Mouse (Mus musculus) retina, embryonic 14.5 days (tissue): ENCODE results near the gene Mettl1.

Experiments
- DNase-seq: peaks from one replicate; pipeline ENCODE4 v3.0.0-alpha.2; 2015; ENCODE audit warnings: low spot score

Mettl1 gene

GRCm38 (mm10) chr10:127041274-127041766, at the start of gene Mettl1, which contains the start of gene Eef1akmt3:
Gene Mettl1, plus strand, starts transcription at chr10:127041414.
Gene Eef1akmt3, minus strand, starts transcription at chr10:127041513.
- DNase-seq: peak; percentile 52

GRCm38 (mm10) chr10:126991676-126992075, 49.5 kb upstream of the Mettl1 start:
- no peak for DNase-seq

- no peak for DNase-seq
Observed at GRCm38 (mm10) chr10:126993621-126994020, 47.6 kb upstream of the Mettl1 start.

- no peak for DNase-seq
Observed at GRCm38 (mm10) chr10:126997340-126998113, 43.7 kb upstream of the Mettl1 start.

- no peak for DNase-seq
Observed at GRCm38 (mm10) chr10:127000529-127000928, 40.7 kb upstream of the Mettl1 start, which contains the start of gene Avil. Gene Avil, plus strand, starts transcription at chr10:127000709.

- DNase-seq: no peak
Observed at GRCm38 (mm10) chr10:127001297-127001696, 39.9 kb upstream of the Mettl1 start.

GRCm38 (mm10) chr10:127002056-127002455, 39.2 kb upstream of the Mettl1 start:
- no peak for DNase-seq

- DNase-seq: no peak
Observed at GRCm38 (mm10) chr10:127002765-127003164, 38.4 kb upstream of the Mettl1 start.

- DNase-seq: no peak
Observed at GRCm38 (mm10) chr10:127003334-127003733, 37.9 kb upstream of the Mettl1 start.

GRCm38 (mm10) chr10:127003806-127004205, 37.4 kb upstream of the Mettl1 start:
- no peak for DNase-seq

GRCm38 (mm10) chr10:127016488-127016887, 24.7 kb upstream of the Mettl1 start:
- no peak for DNase-seq

GRCm38 (mm10) chr10:127017071-127017470, 24.1 kb upstream of the Mettl1 start:
- DNase-seq: no peak

- DNase-seq: no peak
Observed at GRCm38 (mm10) chr10:127018422-127018821, 22.8 kb upstream of the Mettl1 start.

GRCm38 (mm10) chr10:127030336-127031296, 10.6 kb upstream of the Mettl1 start, which contains the start of gene Tsfm:
Gene Tsfm, minus strand, starts transcription at chr10:127030840.
- DNase-seq: peak; percentile 94

GRCm38 (mm10) chr10:127033301-127033741, 7.9 kb upstream of the Mettl1 start:
- no peak for DNase-seq

- DNase-seq: no peak
Observed at GRCm38 (mm10) chr10:127036273-127036672, 4.9 kb upstream of the Mettl1 start.

- DNase-seq: no peak
Observed at GRCm38 (mm10) chr10:127037641-127038040, 3.6 kb upstream of the Mettl1 start.

- DNase-seq: no peak
Observed at GRCm38 (mm10) chr10:127040569-127041214, 522 bp upstream of the Mettl1 start.

- DNase-seq: peak; percentile 95
Observed at GRCm38 (mm10) chr10:127041774-127042338, 642 bp downstream of the Mettl1 start.

GRCm38 (mm10) chr10:127042468-127043115, 1.4 kb downstream of the Mettl1 start:
- no peak for DNase-seq

- no peak for DNase-seq
Observed at GRCm38 (mm10) chr10:127043187-127043586, 2.0 kb downstream of the Mettl1 start.
